Mouse (Mus musculus) C2C12 (cell line): ENCODE results near the gene Bahd1. TPM values are rescaled to one million over a fixed set of nuclear protein-coding genes. Genes with fewer than 3 reads are reported as not detected.

Experiments
- H3K27me3 ChIP-seq: one replicate; pipeline ENCODE4 v1.6.1; 2011; ENCODE audit not compliant: control insufficient read depth, insufficient read depth, insufficient read length
- H3K36me3 ChIP-seq: one replicate; pipeline ENCODE4 v1.6.1; 2011; ENCODE audit not compliant: control insufficient read depth, insufficient read depth
- H3K4me3 ChIP-seq: one replicate; pipeline ENCODE4 v1.5.1; 2011; ENCODE audit warnings: mild to moderate bottlenecking, control low read depth; ENCODE audit not compliant: poor library complexity, insufficient read depth, severe bottlenecking
- H3K79me2 ChIP-seq: one replicate; pipeline ENCODE4 v1.6.1; 2011; ENCODE audit not compliant: control insufficient read depth, insufficient read depth
- H3K79me3 ChIP-seq: one replicate; pipeline ENCODE4 v1.6.1; 2011; ENCODE audit warnings: low read depth, control low read depth
- H3ac ChIP-seq: one replicate; pipeline ENCODE3; 2011; ENCODE audit warnings: low read depth; ENCODE audit not compliant: control insufficient read depth, insufficient read length
- CEBPB ChIP-seq: IDR thresholded peaks from one replicate; pipeline ENCODE4 v1.6.1; 2011; ENCODE audit warnings: low read depth, mild to moderate bottlenecking, control low read depth, moderate library complexity
- CTCF ChIP-seq: IDR thresholded peaks from one replicate; pipeline ENCODE4 v1.5.1; 2011; ENCODE audit not compliant: control insufficient read depth, insufficient read depth, insufficient read length
- FOSL1 ChIP-seq: IDR thresholded peaks from one replicate; pipeline ENCODE4 v1.8.0; 2011; ENCODE audit warnings: mild to moderate bottlenecking, low read length; ENCODE audit not compliant: poor library complexity, insufficient read depth, severe bottlenecking
- MAX ChIP-seq: IDR thresholded peaks from one replicate; pipeline ENCODE4 v1.6.1; 2011; ENCODE audit warnings: mild to moderate bottlenecking, control low read depth
- MYOD1 ChIP-seq: IDR thresholded peaks from one replicate; pipeline ENCODE4 v1.6.1; 2011; ENCODE audit warnings: low read depth; ENCODE audit not compliant: control insufficient read depth, insufficient read length
- MYOG ChIP-seq: IDR thresholded peaks from one replicate; pipeline ENCODE4 v1.6.1; 2011; ENCODE audit not compliant: control insufficient read depth, insufficient read length; ENCODE audit errors: extremely low read depth
- USF1 ChIP-seq: IDR thresholded peaks from one replicate; pipeline ENCODE4 v1.6.1; 2011; ENCODE audit warnings: low read depth, mild to moderate bottlenecking, control low read depth, moderate library complexity
- polyA plus RNA-seq: library from polyadenylated mRNA; unstranded; fragments of >200 nt; fragmentation: generic; extraction: Trizol; gene quantifications from one replicate; pipeline ENCODE4 v1.2.1, GENCODE M21; 2012; ENCODE audit warnings: missing spikeins

The Bahd1 gene
- polyA plus RNA-seq, 1 experiment, result 8.6 TPM

DNA sequence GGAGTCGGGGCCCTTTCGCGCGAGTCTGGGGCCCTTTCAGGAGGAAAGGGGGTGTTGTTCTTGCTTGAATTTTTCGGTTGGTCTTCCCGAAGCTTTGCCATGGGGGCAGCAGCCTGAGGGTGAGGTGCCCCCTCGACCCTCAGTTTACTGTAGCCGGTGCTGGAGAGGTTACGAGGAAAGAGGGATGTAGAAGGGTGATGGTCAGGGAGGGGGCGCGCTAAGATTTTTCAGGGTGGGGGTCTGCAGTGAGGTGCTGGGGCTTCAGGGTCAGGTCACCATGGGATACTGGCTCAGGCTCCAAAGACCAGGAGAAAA is 606 bp downstream of the Bahd1 start:
- Histone ChIP-seq H3K79me3 (peaks cover 1% of the 10 kb centered on the region), H3K79me2 (peaks cover 38% of the 10 kb centered on the region), H3ac (peak overlapping the region; percentile 44), H3K36me3 (no peaks in the 10 kb centered on the region), H3K27me3 (peaks cover 32% of the 10 kb centered on the region), H3K4me3 (peak overlapping the region; percentile 75)
- TF ChIP-seq MAX (no peak), CTCF (no peak), CEBPB (no peak), USF1 (no peak), MYOG (no peak), MYOD1 (no peak), FOSL1 (no peak)

DNA sequence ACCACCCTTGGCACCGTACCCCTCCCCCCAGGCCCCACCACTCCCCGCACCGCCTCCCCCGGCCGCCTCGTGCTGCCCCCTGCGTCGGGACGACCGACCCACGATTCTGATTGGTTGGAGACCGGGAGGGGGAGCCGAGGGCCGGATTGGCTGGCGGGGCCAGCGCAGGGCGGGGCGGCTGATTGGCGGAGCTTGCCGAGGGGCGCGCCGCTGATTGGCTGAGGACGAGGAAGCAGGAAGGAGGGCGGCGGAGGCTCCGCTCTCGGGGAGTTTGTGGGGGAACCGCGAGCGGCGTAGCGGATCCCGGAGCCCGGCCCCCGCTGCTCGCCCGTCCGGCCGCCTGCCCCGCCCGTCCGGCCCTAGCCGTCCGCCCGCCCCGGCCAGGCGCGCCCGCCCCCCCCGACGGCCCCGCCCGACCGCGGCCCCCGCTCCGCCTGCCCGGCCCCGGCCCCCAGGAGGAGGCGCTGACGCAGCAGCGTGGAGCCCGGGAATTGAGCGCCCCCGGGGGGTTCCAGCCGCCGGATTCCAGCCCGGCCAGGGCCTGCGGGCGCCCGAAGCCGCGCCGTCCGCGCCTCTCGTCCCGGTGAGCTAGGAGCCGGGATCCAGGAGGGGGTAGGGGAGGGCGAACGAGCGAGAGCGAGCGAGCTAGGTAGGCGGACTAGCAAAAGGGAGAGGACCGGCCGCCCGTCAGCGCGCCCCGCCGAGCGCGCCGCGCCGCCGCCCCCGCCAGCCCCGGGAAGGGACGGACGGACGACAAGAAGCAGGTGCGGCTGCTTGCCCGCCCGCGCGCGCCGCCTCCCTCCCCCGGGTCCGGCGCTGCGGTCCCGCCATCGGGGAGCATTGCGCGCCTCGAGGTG is 1.2 kb downstream of the Bahd1 start:
- no peaks in the 10 kb centered on the region for H3K36me3 ChIP-seq
- H3K79me3 ChIP-seq, result peaks cover 4% of the 10 kb centered on the region
- H3K79me2 ChIP-seq, result peaks cover 45% of the 10 kb centered on the region
- H3ac ChIP-seq, result peak overlapping the region; percentile 89
- H3K4me3 ChIP-seq, result peak overlapping the region; percentile 75
- TF ChIP-seq MYOG, result no peak
- TF ChIP-seq CEBPB, result no peak
- no peak for TF ChIP-seq MYOD1
- peaks cover 26% of the 10 kb centered on the region for H3K27me3 ChIP-seq

GRCm38 (mm10) chr2:118902051-118903025 is 2.2 kb downstream of the Bahd1 start:
- TF ChIP-seq USF1 (no peak), CTCF (peak; percentile 54)
- Histone ChIP-seq H3K27me3 (peaks cover 17% of the 10 kb centered on the region), H3K79me3 (peaks cover 6% of the 10 kb centered on the region), H3ac (peak overlapping the region; percentile 89), H3K79me2 (peaks cover 54% of the 10 kb centered on the region), H3K36me3 (no peaks in the 10 kb centered on the region), H3K4me3 (peak overlapping the region; percentile 75)

DNA sequence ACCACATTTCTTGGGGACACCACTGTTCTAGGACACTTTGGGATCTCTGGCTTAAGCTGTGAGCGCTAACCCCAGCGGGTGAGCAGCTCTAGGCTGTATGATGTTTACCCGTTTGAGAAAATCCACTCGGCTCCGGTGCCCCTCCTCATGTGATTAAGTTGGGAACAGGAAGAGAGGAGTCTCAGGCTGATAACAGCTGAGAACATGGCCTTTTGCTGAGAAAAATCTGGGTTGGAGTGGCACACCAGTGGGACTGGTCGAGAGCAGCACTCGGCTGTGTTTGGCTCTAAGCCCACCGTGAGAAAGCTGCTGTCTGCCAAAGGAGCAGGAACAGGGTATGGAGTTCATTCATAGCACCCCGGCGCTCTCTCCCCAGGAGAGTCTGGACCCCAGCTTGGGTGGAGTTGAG is 3.2 kb downstream of the Bahd1 start:
- Histone ChIP-seq H3K4me3 (no peak overlapping the region), H3K27me3 (peaks cover 7% of the 10 kb centered on the region), H3K79me2 (peaks cover 61% of the 10 kb centered on the region), H3K36me3 (no peaks in the 10 kb centered on the region), H3ac (no peak overlapping the region), H3K79me3 (peaks cover 8% of the 10 kb centered on the region)
- no peak for TF ChIP-seq CTCF
- TF ChIP-seq MYOG, result no peak
- no peak for TF ChIP-seq MYOD1
- TF ChIP-seq MAX, result no peak
- TF ChIP-seq CEBPB, result no peak
- no peak for TF ChIP-seq FOSL1
- no peak for TF ChIP-seq USF1

GRCm38 (mm10) chr2:118905433-118906117 is 5.4 kb downstream of the Bahd1 start:
- Histone ChIP-seq H3K36me3 (no peaks in the 10 kb centered on the region), H3K4me3 (no peak overlapping the region), H3ac (no peak overlapping the region), H3K79me2 (peaks cover 78% of the 10 kb centered on the region), H3K79me3 (peaks cover 9% of the 10 kb centered on the region), H3K27me3 (no peaks in the 10 kb centered on the region)
- no peak for TF ChIP-seq MYOG

DNA sequence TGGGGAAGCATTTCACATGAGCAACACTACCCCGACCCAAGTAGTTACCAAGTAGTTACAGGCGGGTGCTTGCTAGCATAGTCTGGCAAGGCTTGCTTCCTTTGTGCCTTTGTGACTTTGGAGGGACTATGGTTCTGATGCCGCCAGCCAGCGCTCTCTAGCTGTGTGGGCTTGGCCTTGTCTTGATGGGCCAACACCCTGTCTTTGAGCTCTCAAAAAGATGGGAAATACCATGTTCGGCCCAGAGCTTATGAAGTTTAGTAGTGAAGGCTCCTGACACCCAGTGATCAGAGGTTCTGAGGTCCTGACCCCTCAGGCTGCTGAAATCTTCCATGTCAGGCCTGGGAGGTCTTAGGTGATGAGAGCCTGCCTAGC is 5.9 kb downstream of the Bahd1 start:
- peaks cover 83% of the 10 kb centered on the region for H3K79me2 ChIP-seq
- H3K79me3 ChIP-seq, result peaks cover 10% of the 10 kb centered on the region
- no peak for TF ChIP-seq MYOD1
- TF ChIP-seq CTCF, result no peak
- TF ChIP-seq MYOG, result no peak
- TF ChIP-seq FOSL1, result no peak
- no peak for TF ChIP-seq CEBPB
- no peak for TF ChIP-seq USF1
- no peak for TF ChIP-seq MAX
- H3ac ChIP-seq, result no peak overlapping the region
- no peaks in the 10 kb centered on the region for H3K36me3 ChIP-seq
- H3K4me3 ChIP-seq, result no peak overlapping the region
- H3K27me3 ChIP-seq, result no peaks in the 10 kb centered on the region
